Mouse (Mus musculus) right cerebral cortex, postnatal 14 days (tissue): ENCODE measurements around the gene Lama2.
"Not testable (repeated sequence)": the region's sequence is repeated elsewhere in the genome, so short reads cannot be mapped to it uniquely, and the experiment has no call there.

ENCODE experiments used
- DNase-seq: peaks from one replicate; pipeline ENCODE4 v3.0.0; 2022

The Lama2 gene

DNA sequence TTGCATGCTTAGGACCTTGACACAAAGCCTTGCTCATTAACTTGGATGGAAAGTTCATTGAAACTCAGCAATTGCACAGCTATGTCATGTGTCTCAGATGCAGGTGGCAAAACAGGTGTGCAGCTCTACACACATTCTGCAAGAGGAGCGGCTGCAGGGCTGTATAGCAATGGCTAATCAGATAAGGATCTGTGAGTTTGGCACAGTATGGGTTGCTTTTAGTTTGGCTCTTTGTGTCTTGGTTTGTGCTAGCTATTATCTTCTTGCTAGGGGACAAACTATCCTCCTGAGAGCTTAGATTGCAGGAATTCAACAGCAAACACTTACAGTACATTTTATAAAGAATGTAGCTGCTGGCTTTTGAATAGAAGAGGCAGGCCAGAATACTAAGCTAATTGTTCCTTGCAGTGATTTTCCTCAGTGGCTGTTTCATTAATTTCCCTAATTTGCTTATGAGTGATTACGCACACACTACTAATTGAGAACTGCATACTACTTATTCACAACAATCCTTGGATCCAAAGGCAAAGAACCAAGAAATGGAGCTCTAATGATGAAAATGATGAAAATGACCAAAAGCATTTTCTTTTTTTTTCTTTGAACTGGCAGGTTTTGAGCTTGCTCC, 617.9 kb downstream of the Lama2 start:
- no peak for DNase-seq

DNA sequence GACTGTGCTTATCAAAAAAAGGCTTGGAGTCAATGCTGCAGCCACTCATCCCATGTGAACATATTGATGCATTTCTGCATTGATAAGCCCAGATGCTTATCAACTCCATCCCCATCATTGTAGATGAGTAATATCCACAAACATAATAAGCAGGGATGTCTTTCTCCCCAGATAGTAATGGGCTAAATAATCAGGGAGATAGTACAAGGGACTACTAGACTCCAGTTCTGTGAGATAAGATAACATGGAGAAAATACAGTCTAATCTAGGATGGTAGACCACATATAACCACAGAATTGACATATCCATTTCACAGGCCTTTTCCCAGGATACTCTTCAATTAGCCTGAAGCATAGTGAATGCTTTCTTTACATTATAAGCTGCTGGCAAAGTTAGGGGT, 622.9 kb downstream of the Lama2 start:
- DNase-seq = no peak

- DNase-seq = no peak
These were observed 623.6 kb downstream of the Lama2 start for GRCm38 (mm10) chr10:26995987-26996386.

DNA sequence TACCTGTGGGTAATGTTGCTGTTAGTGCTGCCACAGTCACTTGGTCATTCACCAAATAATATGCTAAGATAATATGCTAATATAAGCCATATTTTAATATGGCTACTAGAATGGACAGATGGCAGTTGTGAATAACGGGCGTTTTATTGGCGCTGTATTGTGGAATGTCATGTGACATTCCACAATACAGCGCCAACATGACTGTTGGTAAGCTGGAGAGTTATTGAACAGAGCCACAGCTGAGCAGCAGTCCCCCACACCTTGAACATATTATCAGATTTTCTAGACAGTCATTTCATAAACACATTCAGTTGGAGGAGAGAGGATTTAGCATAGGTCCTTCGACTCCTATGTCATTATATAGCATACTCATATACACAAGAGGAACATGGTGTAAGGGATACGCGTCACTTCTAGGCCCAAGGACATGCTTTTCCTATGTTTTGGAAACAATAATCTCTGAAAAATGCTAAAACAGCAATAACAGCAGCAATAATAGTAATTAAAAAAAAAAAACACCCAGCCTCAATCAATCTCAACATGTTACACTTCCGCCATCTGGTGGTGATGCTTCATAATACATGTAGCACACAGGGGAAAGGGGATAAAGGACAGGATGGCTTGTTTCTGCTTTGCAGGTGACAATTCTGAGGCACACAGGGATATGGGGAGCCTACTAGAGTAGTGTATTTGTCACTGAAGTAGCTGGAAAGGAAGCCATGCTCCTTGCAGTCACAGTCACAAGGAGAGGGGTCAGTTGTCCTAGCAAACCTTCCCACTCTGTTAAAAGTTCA, 624.2 kb downstream of the Lama2 start:
- DNase-seq = peak; percentile 65

DNA sequence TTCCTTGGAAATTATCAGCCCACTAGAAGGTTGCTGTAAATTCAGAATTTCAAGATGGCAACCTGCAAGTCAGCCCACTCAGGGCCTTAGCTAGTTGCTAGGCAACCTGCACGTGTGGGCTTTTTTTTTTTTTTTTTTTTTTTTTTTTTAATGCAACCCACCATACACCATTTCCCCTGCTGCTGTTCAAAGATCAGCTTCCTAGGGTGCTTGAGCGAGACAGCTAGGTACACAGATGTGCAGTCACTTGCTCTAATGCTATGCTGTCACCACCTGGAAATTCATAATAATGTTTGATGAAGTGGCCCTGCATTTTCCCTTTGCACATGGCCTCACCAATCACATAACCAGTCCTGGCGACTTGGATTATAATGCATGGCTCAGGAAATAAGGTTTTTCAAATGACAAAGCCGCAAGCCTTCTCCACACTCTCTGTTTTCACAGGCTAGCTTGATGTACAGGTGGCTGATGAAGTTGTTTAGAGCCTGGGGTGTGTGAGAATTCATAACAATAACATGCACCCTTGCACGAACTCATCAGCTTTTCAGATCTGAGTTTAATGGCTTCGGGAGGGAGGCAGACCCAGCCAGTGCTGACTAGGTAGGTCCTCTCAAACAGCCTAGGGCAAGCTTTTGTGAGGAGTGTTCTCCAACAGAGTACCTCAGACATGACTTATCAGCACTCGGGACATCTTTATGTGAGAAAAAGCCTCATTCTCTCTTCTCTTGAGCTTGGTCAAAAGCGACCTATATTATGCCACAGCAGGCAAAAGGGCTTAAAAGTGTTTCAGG, 625.4 kb downstream of the Lama2 start:
- DNase-seq = no peak

- DNase-seq = no peak
These were observed 634.1 kb downstream of the Lama2 start for GRCm38 (mm10) chr10:26985451-26985850.

GRCm38 (mm10) chr10:26984082-26984481, 635.5 kb downstream of the Lama2 start:
- DNase-seq = not testable (repeated sequence)

DNA sequence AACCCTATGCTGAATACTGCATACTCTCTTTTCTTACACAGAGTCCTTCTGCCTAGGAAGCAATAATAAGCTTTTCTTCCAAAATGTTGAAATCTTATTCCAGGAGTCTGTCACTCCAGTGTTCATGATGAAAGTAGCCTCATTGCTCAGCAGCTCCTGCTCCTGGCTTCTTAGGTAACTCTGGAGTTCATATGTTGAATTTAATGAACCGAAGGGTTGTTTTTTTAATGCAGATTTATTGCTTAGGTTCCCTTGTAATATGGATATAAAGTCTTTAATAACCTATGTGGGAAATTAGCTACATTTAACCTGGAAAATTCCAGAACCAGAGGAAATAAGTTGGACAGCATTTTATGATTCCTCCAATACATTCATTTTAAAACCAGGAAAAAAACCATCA, 636.0 kb downstream of the Lama2 start:
- no peak for DNase-seq

GRCm38 (mm10) chr10:26982621-26983020, 636.9 kb downstream of the Lama2 start:
- DNase-seq = no peak

DNA sequence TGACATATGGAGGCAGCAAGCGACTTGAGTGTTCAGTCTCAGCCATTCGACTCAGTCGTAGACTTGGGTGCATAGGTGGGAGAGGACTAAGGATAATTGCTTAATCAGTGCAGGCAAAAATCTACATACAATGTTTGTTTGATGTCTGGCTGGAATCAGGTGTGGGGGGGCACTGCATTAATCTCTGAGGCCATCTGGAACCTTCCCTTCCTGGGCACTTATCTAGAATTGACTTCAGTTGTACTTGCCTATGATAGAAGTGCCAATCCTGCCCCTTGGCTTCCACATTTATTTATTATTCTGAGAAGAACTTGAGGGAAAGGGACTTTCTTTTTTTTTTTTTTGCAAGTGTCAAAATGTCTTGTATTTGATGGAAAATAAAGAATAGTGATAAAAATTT, 644.2 kb downstream of the Lama2 start:
- no peak for DNase-seq

GRCm38 (mm10) chr10:26974224-26974623, 645.3 kb downstream of the Lama2 start:
- no peak for DNase-seq

DNA sequence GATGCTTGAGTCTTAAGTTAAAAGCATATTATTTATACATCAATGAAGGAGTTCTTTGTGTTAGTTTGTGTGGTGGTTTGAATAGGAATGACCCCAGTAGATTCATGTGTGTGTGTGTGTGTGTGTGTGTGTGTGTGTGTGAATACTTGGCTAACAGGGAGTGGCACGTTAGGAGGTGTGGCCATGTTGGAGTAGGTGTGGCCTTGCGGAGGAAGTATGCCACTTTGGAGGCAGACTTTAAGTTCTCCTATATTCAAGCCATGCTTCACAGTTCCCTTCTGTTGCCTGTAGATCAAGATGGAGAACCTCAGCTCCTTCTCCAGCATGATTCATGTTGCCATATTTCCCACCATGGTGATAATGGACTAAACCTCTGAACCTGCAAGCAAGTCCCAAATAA, 646.0 kb downstream of the Lama2 start:
- DNase-seq = no peak

GRCm38 (mm10) chr10:26958513-26958912, 661.0 kb downstream of the Lama2 start:
- DNase-seq = no peak

- DNase-seq = no peak
These were observed 669.1 kb downstream of the Lama2 start for GRCm38 (mm10) chr10:26950448-26950847.

GRCm38 (mm10) chr10:26949667-26950066, 669.9 kb downstream of the Lama2 start:
- no peak for DNase-seq

- DNase-seq = no peak
These were observed 671.2 kb downstream of the Lama2 start for GRCm38 (mm10) chr10:26948331-26948730.

- DNase-seq = no peak
These were observed 680.0 kb downstream of the Lama2 start for GRCm38 (mm10) chr10:26939549-26939948.

GRCm38 (mm10) chr10:26938464-26938863, 681.1 kb downstream of the Lama2 start:
- not testable (repeated sequence) for DNase-seq

GRCm38 (mm10) chr10:26936056-26936455, 683.5 kb downstream of the Lama2 start:
- DNase-seq = not testable (repeated sequence)
